Mouse (Mus musculus): ENCODE measurements around the gene Gm44596. TPM values are rescaled to one million over a fixed set of nuclear protein-coding genes. Genes with fewer than 3 reads are reported as not detected.
A peak's percentile ranks its signal among the peaks of the same experiment; 100 is the strongest.

Gm44596 gene
- polyA plus RNA-seq (2014; fragmentation: Nextera tagmentation; extraction: Ambion mirVana): not detected in 2 replicates

GRCm38 (mm10) chr6:128375192-128375591 lies at the start of gene Gm44596, which contains the start of gene Tex52:
TSS of gene Gm44596 (plus strand) at chr6:128375503.
TSS of gene Tex52 (plus strand) at chr6:128375456.
- Histone ChIP-seq H3K27ac (ENCODE audit: low read depth, low read length) (0 out of 2 replicates have a peak within 1 kb of the TSS, but pooled peaks have one; percentile 36), H3K4me2 (replicated peaks; ENCODE audit: low read depth, low read length) (no peak within 1 kb of the TSS), H3K9me3 (ENCODE audit: control insufficient read depth, low read length) (no peaks in the 10 kb centered on the region), H3K27me3 (ENCODE audit: control insufficient read depth, insufficient read depth, low read length) (no peaks in the 10 kb centered on the region), H3K4me1 (replicated peaks; ENCODE audit: control insufficient read depth, insufficient read depth, low read length) (peaks cover 8% of the 10 kb centered on the region; the same call in 1 of the 2 replicates), H3K4me3 (ENCODE audit: low read depth, low read length) (no peak within 1 kb of the TSS), H3K9ac (ENCODE audit: low read depth, low read length) (no peak within 1 kb of the TSS), H3K36me3 (ENCODE audit: control insufficient read depth, insufficient read depth, low read length) (peaks cover 8% of the 10 kb centered on the region)
- 11% methylated on average over 5 of the region's 6 CpGs for WGBS
- DNase-seq (ENCODE audit: low spot score): peak; percentile 57
- ATAC-seq (ENCODE audit: low FRiP score): peak; percentile 79

- no peaks in the 10 kb centered on the region for H3K9me3 ChIP-seq (ENCODE audit: control insufficient read depth, low read length)
Measured at GRCm38 (mm10) chr6:128334397-128335124, 40.7 kb upstream of the Gm44596 start.

GRCm38 (mm10) chr6:128337467-128337866 lies 37.8 kb upstream of the Gm44596 start:
- H3K27me3 ChIP-seq (ENCODE audit: control insufficient read depth, insufficient read depth, low read length): no peaks in the 10 kb centered on the region
- H3K9me3 ChIP-seq (ENCODE audit: control insufficient read depth, low read length): no peaks in the 10 kb centered on the region
- no peak overlapping the region for H3K27ac ChIP-seq (ENCODE audit: low read depth, low read length)
- H3K36me3 ChIP-seq (ENCODE audit: control insufficient read depth, insufficient read depth, low read length): 0 out of 2 replicates have a peak, but pooled peaks cover 2% of the 10 kb centered on the region
- H3K4me2 ChIP-seq (replicated peaks; ENCODE audit: low read depth, low read length): no peak overlapping the region
- DNase-seq (ENCODE audit: low spot score): no peak
- no peaks in the 10 kb centered on the region for H3K4me1 ChIP-seq (replicated peaks; ENCODE audit: control insufficient read depth, insufficient read depth, low read length)
- WGBS: 83% methylated on average over 7 of the region's 7 CpGs
- no peak overlapping the region for H3K4me3 ChIP-seq (ENCODE audit: low read depth, low read length)
- no peak for ATAC-seq (ENCODE audit: low FRiP score)
- H3K9ac ChIP-seq (ENCODE audit: low read depth, low read length): no peak overlapping the region

More at GRCm38 (mm10) chr6:128334397-128335124, 40.7 kb upstream of the Gm44596 start:
- peak; percentile 80 for ATAC-seq (ENCODE audit: low FRiP score)
- H3K4me2 ChIP-seq (replicated peaks; ENCODE audit: low read depth, low read length): no peak overlapping the region
- H3K27me3 ChIP-seq (ENCODE audit: control insufficient read depth, insufficient read depth, low read length): no peaks in the 10 kb centered on the region
- no peak overlapping the region for H3K4me3 ChIP-seq (ENCODE audit: low read depth, low read length)
- peak; percentile 86 for DNase-seq (ENCODE audit: low spot score)
- H3K36me3 ChIP-seq (ENCODE audit: control insufficient read depth, insufficient read depth, low read length): peaks cover 7% of the 10 kb centered on the region; the same call in 1 of the 2 replicates
- 28% methylated on average over 12 of the region's 12 CpGs for WGBS
- no peak overlapping the region for H3K9ac ChIP-seq (ENCODE audit: low read depth, low read length)
- H3K27ac ChIP-seq (ENCODE audit: low read depth, low read length): 0 out of 2 replicates have a peak overlapping the region, but pooled peaks have one; percentile 0
- no peaks in the 10 kb centered on the region for H3K4me1 ChIP-seq (replicated peaks; ENCODE audit: control insufficient read depth, insufficient read depth, low read length)

- H3K27ac ChIP-seq (ENCODE audit: low read depth, low read length): no peak overlapping the region
- 50% methylated on average over 5 of the region's 5 CpGs for WGBS
Measured at GRCm38 (mm10) chr6:128338876-128339275, 36.4 kb upstream of the Gm44596 start.

GRCm38 (mm10) chr6:128341956-128342723 lies 33.2 kb upstream of the Gm44596 start:
- Histone ChIP-seq H3K4me3 (ENCODE audit: low read depth, low read length) (no peak overlapping the region), H3K36me3 (ENCODE audit: control insufficient read depth, insufficient read depth, low read length) (no peaks in the 10 kb centered on the region), H3K9me3 (ENCODE audit: control insufficient read depth, low read length) (no peaks in the 10 kb centered on the region), H3K4me1 (replicated peaks; ENCODE audit: control insufficient read depth, insufficient read depth, low read length) (no peaks in the 10 kb centered on the region), H3K27ac (ENCODE audit: low read depth, low read length) (no peak overlapping the region), H3K4me2 (replicated peaks; ENCODE audit: low read depth, low read length) (no peak overlapping the region), H3K9ac (ENCODE audit: low read depth, low read length) (no peak overlapping the region), H3K27me3 (ENCODE audit: control insufficient read depth, insufficient read depth, low read length) (no peaks in the 10 kb centered on the region)
- WGBS: 95% methylated on average over 11 of the region's 11 CpGs
- DNase-seq (ENCODE audit: low spot score) (no peak), ATAC-seq (ENCODE audit: low FRiP score) (no peak)

More at GRCm38 (mm10) chr6:128338876-128339275, 36.4 kb upstream of the Gm44596 start:
- Histone ChIP-seq H3K4me1 (replicated peaks; ENCODE audit: control insufficient read depth, insufficient read depth, low read length) (no peaks in the 10 kb centered on the region), H3K9me3 (ENCODE audit: control insufficient read depth, low read length) (no peaks in the 10 kb centered on the region), H3K9ac (ENCODE audit: low read depth, low read length) (no peak overlapping the region), H3K27me3 (ENCODE audit: control insufficient read depth, insufficient read depth, low read length) (no peaks in the 10 kb centered on the region), H3K4me2 (replicated peaks; ENCODE audit: low read depth, low read length) (no peak overlapping the region), H3K36me3 (ENCODE audit: control insufficient read depth, insufficient read depth, low read length) (0 out of 2 replicates have a peak, but pooled peaks cover 2% of the 10 kb centered on the region), H3K4me3 (ENCODE audit: low read depth, low read length) (no peak overlapping the region)
- DNase-seq (ENCODE audit: low spot score): no peak
- no peak for ATAC-seq (ENCODE audit: low FRiP score)

- Histone ChIP-seq H3K4me2 (replicated peaks; ENCODE audit: low read depth, low read length) (no peak overlapping the region), H3K27me3 (ENCODE audit: control insufficient read depth, insufficient read depth, low read length) (no peaks in the 10 kb centered on the region), H3K9ac (ENCODE audit: low read depth, low read length) (no peak overlapping the region), H3K4me1 (replicated peaks; ENCODE audit: control insufficient read depth, insufficient read depth, low read length) (no peaks in the 10 kb centered on the region), H3K4me3 (ENCODE audit: low read depth, low read length) (no peak overlapping the region), H3K36me3 (ENCODE audit: control insufficient read depth, insufficient read depth, low read length) (no peaks in the 10 kb centered on the region), H3K27ac (ENCODE audit: low read depth, low read length) (no peak overlapping the region), H3K9me3 (ENCODE audit: control insufficient read depth, low read length) (no peaks in the 10 kb centered on the region)
- 91% methylated on average over 10 of the region's 10 CpGs for WGBS
- no peak for ATAC-seq (ENCODE audit: low FRiP score)
- DNase-seq (ENCODE audit: low spot score): no peak
Measured at GRCm38 (mm10) chr6:128345623-128346022, 29.7 kb upstream of the Gm44596 start.

GRCm38 (mm10) chr6:128346782-128347181 lies 28.5 kb upstream of the Gm44596 start:
- H3K4me2 ChIP-seq (replicated peaks; ENCODE audit: low read depth, low read length): no peak overlapping the region
- H3K36me3 ChIP-seq (ENCODE audit: control insufficient read depth, insufficient read depth, low read length): no peaks in the 10 kb centered on the region
- DNase-seq (ENCODE audit: low spot score) (no peak), ATAC-seq (ENCODE audit: low FRiP score) (no peak)
- no peaks in the 10 kb centered on the region for H3K9me3 ChIP-seq (ENCODE audit: control insufficient read depth, low read length)
- WGBS: 95% methylated on average over 6 of the region's 6 CpGs
- no peak overlapping the region for H3K9ac ChIP-seq (ENCODE audit: low read depth, low read length)
- H3K4me1 ChIP-seq (replicated peaks; ENCODE audit: control insufficient read depth, insufficient read depth, low read length): no peaks in the 10 kb centered on the region
- no peak overlapping the region for H3K4me3 ChIP-seq (ENCODE audit: low read depth, low read length)
- H3K27me3 ChIP-seq (ENCODE audit: control insufficient read depth, insufficient read depth, low read length): no peaks in the 10 kb centered on the region
- no peak overlapping the region for H3K27ac ChIP-seq (ENCODE audit: low read depth, low read length)

GRCm38 (mm10) chr6:128349711-128350110 lies 25.6 kb upstream of the Gm44596 start:
- H3K4me1 ChIP-seq (replicated peaks; ENCODE audit: control insufficient read depth, insufficient read depth, low read length): peaks cover 4% of the 10 kb centered on the region; the same call in 1 of the 2 replicates
- 48% methylated on average over 7 of the region's 7 CpGs for WGBS
- H3K4me2 ChIP-seq (replicated peaks; ENCODE audit: low read depth, low read length): no peak overlapping the region
- H3K9me3 ChIP-seq (ENCODE audit: control insufficient read depth, low read length): no peaks in the 10 kb centered on the region
- ATAC-seq (ENCODE audit: low FRiP score) (no peak), DNase-seq (ENCODE audit: low spot score) (no peak)
- no peak overlapping the region for H3K9ac ChIP-seq (ENCODE audit: low read depth, low read length)
- H3K4me3 ChIP-seq (ENCODE audit: low read depth, low read length): no peak overlapping the region
- no peaks in the 10 kb centered on the region for H3K36me3 ChIP-seq (ENCODE audit: control insufficient read depth, insufficient read depth, low read length)
- no peak overlapping the region for H3K27ac ChIP-seq (ENCODE audit: low read depth, low read length)
- H3K27me3 ChIP-seq (ENCODE audit: control insufficient read depth, insufficient read depth, low read length): no peaks in the 10 kb centered on the region

Data from hindbrain, embryonic 11.5 days (tissue).